Mouse (Mus musculus) lung, postnatal 0 days (tissue): ENCODE measurements around the gene Trim5. TPM values are rescaled to one million over a fixed set of nuclear protein-coding genes. Genes with fewer than 3 reads are reported as not detected.

Experiments used
- ATAC-seq: fragments of 200-750 bp; cut with Nextera tagmentation; 2 replicates; pipeline ENCODE4 v1.8.0; 2017; ENCODE audit warnings: moderate library complexity
- DNase-seq: peaks from one replicate; pipeline ENCODE4 v3.0.0-alpha.2; 2016; ENCODE audit warnings: low spot score
- H3K27ac ChIP-seq: fragments of 300-500 bp; sonication (generic); 2 replicates; pipeline ENCODE4 v1.5.1; 2014; ENCODE audit warnings: antibody characterized with exemption, mild to moderate bottlenecking, low read length, mixed read lengths
- H3K27me3 ChIP-seq: fragments of 300-500 bp; sonication (generic); replicated peaks from 2 replicates; pipeline ENCODE4 v1.6.1; 2014; ENCODE audit warnings: low read length, mixed read lengths; ENCODE audit not compliant: insufficient read depth
- H3K36me3 ChIP-seq: fragments of 300-500 bp; sonication (generic); 2 replicates; pipeline ENCODE4 v1.6.1; 2014; ENCODE audit warnings: low read length, mixed read lengths; ENCODE audit not compliant: insufficient read depth
- H3K4me1 ChIP-seq: fragments of 300-500 bp; sonication (generic); 2 replicates; pipeline ENCODE4 v1.6.1; 2014; ENCODE audit warnings: antibody characterized with exemption, low read depth, low read length, mixed read lengths; ENCODE audit not compliant: insufficient read depth
- H3K4me2 ChIP-seq: fragments of 300-500 bp; sonication (generic); replicated peaks from 2 replicates; pipeline ENCODE4 v1.6.1; 2014; ENCODE audit warnings: low read depth, mild to moderate bottlenecking, low read length, moderate library complexity, mixed read lengths
- H3K4me3 ChIP-seq: fragments of 300-500 bp; sonication (generic); 2 replicates; pipeline ENCODE4 v1.5.1; 2014; ENCODE audit warnings: low read depth, low read length
- H3K9ac ChIP-seq: fragments of 300-500 bp; sonication (generic); replicated peaks from 2 replicates; pipeline ENCODE4 v1.6.1; 2014; ENCODE audit warnings: low read depth, mild to moderate bottlenecking
- H3K9me3 ChIP-seq: fragments of 300-500 bp; sonication (generic); 2 replicates; pipeline ENCODE4 v1.6.1; 2016; ENCODE audit warnings: low read length, mixed read lengths
- CTCF ChIP-seq: IDR thresholded peaks from 2 replicates; pipeline ENCODE4 v1.5.1; 2016; ENCODE audit warnings: antibody characterized with exemption, mild to moderate bottlenecking
- EP300 ChIP-seq: IDR thresholded peaks from 2 replicates; pipeline ENCODE4 v1.6.1; 2016; ENCODE audit warnings: antibody characterized with exemption, mild to moderate bottlenecking, control low read depth
- WGBS: fragments of 180-500 bp; shearing (Covaris S2); extraction: QIAGEN DNeasy Blood & Tissue Kit; methylation state at CpG from one replicate; pipeline ENCODE4 v1.1.7; 2014; 5-methylcytosine and 5-hydroxymethylcytosine counted together
- polyA plus RNA-seq: library from polyadenylated mRNA; unstranded; fragments of >200 nt; fragmentation: Nextera tagmentation; extraction: Ambion mirVana; gene quantifications from 2 replicates; pipeline ENCODE4 v1.2.1, GENCODE M21; 2015

The Trim5 gene
- polyA plus RNA-seq, 1 experiment from 2014 or later, result 1.1 TPM

- Histone ChIP-seq H3K4me3 (no peak overlapping the region), H3K36me3 (no peaks in the 10 kb centered on the region), H3K9ac (no peak overlapping the region), H3K27me3 (no peaks in the 10 kb centered on the region), H3K4me2 (0 out of 2 replicates have a peak overlapping the region, but pooled peaks have one; percentile 75), H3K4me1 (no peaks in the 10 kb centered on the region), H3K27ac (no peak overlapping the region), H3K9me3 (no peaks in the 10 kb centered on the region)
- ATAC-seq (peak; percentile 63), DNase-seq (peak; percentile 26)
- WGBS, result 29% methylated on average over 1 of the region's 1 CpGs
- TF ChIP-seq EP300 (no peak), CTCF (no peak)
These were observed 44.3 kb downstream of the Trim5 start for GRCm38 (mm10) chr7:104243616-104244015.

- ATAC-seq, result no peak
- no peaks in the 10 kb centered on the region for H3K36me3 ChIP-seq
- TF ChIP-seq CTCF (no peak), EP300 (no peak)
- H3K27ac ChIP-seq, result no peak overlapping the region
- H3K27me3 ChIP-seq, result no peaks in the 10 kb centered on the region
- H3K4me1 ChIP-seq, result no peaks in the 10 kb centered on the region
- H3K9me3 ChIP-seq, result no peaks in the 10 kb centered on the region
- no peak overlapping the region for H3K4me3 ChIP-seq
- no peak overlapping the region for H3K9ac ChIP-seq
- no peak for DNase-seq
- H3K4me2 ChIP-seq, result no peak overlapping the region
These were observed 47.0 kb downstream of the Trim5 start for GRCm38 (mm10) chr7:104240857-104241256.

- Histone ChIP-seq H3K4me3 (no peak overlapping the region), H3K4me2 (no peak overlapping the region), H3K4me1 (no peaks in the 10 kb centered on the region), H3K36me3 (no peaks in the 10 kb centered on the region), H3K9me3 (no peaks in the 10 kb centered on the region), H3K27me3 (no peaks in the 10 kb centered on the region), H3K27ac (no peak overlapping the region), H3K9ac (no peak overlapping the region)
- ATAC-seq, result no peak
- DNase-seq, result peak; percentile 28
- WGBS, result 27% methylated on average over 2 of the region's 2 CpGs
- peak; percentile 80 for TF ChIP-seq CTCF
- no peak for TF ChIP-seq EP300
These were observed 56.7 kb downstream of the Trim5 start for GRCm38 (mm10) chr7:104231203-104231602.

GRCm38 (mm10) chr7:104218701-104219569, 69.0 kb downstream of the Trim5 start, which contains the start of gene Trim6:
Gene Trim6, plus strand, starts transcription at chr7:104218793.
- H3K4me1 ChIP-seq, result no peaks in the 10 kb centered on the region; the same call in 1 of the 2 replicates
- H3K4me3 ChIP-seq, result peak within 1 kb of the TSS; percentile 37
- 2% methylated on average over 37 of the region's 37 CpGs for WGBS
- no peaks in the 10 kb centered on the region for H3K36me3 ChIP-seq
- no peaks in the 10 kb centered on the region for H3K9me3 ChIP-seq
- H3K4me2 ChIP-seq, result peak within 1 kb of the TSS; percentile 63
- peak; percentile 82 for ATAC-seq
- DNase-seq, result peak; percentile 67
- TF ChIP-seq EP300, result no peak
- no peak for TF ChIP-seq CTCF
- H3K27ac ChIP-seq, result no peak within 1 kb of the TSS
- peak within 1 kb of the TSS; percentile 34; the same call in 1 of the 2 replicates for H3K9ac ChIP-seq
- no peaks in the 10 kb centered on the region for H3K27me3 ChIP-seq

- H3K27me3 ChIP-seq, result no peaks in the 10 kb centered on the region
- no peak for TF ChIP-seq CTCF
- TF ChIP-seq EP300, result no peak
- no peak for ATAC-seq
These were observed 70.0 kb downstream of the Trim5 start for GRCm38 (mm10) chr7:104217881-104218280.

GRCm38 (mm10) chr7:104216011-104216535, 71.8 kb downstream of the Trim5 start:
- H3K9me3 ChIP-seq, result no peaks in the 10 kb centered on the region
- peak; percentile 29 for DNase-seq
- no peak overlapping the region for H3K4me2 ChIP-seq
- no peaks in the 10 kb centered on the region for H3K36me3 ChIP-seq
- no peaks in the 10 kb centered on the region for H3K27me3 ChIP-seq
- ATAC-seq, result no peak
- TF ChIP-seq CTCF, result no peak
- TF ChIP-seq EP300, result no peak
- 46% methylated on average over 1 of the region's 1 CpGs for WGBS
- no peak overlapping the region for H3K4me3 ChIP-seq
- no peaks in the 10 kb centered on the region; the same call in 1 of the 2 replicates for H3K4me1 ChIP-seq
- no peak overlapping the region for H3K9ac ChIP-seq
- no peak overlapping the region for H3K27ac ChIP-seq

More at GRCm38 (mm10) chr7:104217881-104218280, 70.0 kb downstream of the Trim5 start:
- Histone ChIP-seq H3K4me2 (no peak overlapping the region), H3K4me3 (no peak overlapping the region), H3K27ac (no peak overlapping the region), H3K9me3 (no peaks in the 10 kb centered on the region), H3K36me3 (no peaks in the 10 kb centered on the region), H3K4me1 (no peaks in the 10 kb centered on the region; the same call in 1 of the 2 replicates), H3K9ac (no peak overlapping the region)
- WGBS, result 82% methylated on average over 2 of the region's 2 CpGs
- peak; percentile 9 for DNase-seq

Other genes starting within 250 kb of the Trim5 start
- not detected in 2 replicates for gene Olfr642, start 235.4 kb downstream of the Trim5 start, polyA plus RNA-seq
- not detected in 2 replicates for gene 4930516K23Rik, start 226.6 kb downstream of the Trim5 start, polyA plus RNA-seq
- not detected in 2 replicates for gene Olfr644, start 216.2 kb downstream of the Trim5 start, polyA plus RNA-seq
- gene Olfr645, start 202.6 kb downstream of the Trim5 start, polyA plus RNA-seq, result not detected in 2 replicates
- gene Olfr646, start 183.2 kb downstream of the Trim5 start, polyA plus RNA-seq, result not detected in 2 replicates
- not detected in 2 replicates for gene Ubqln5, start 158.3 kb downstream of the Trim5 start, polyA plus RNA-seq
- gene Olfr643, start 150.7 kb downstream of the Trim5 start, polyA plus RNA-seq, result not detected in 2 replicates
- not detected in 2 replicates for gene Ubqln3, start 144.8 kb downstream of the Trim5 start, polyA plus RNA-seq
- gene Ubqlnl, start 137.5 kb downstream of the Trim5 start, polyA plus RNA-seq, result not detected in 2 replicates
- gene Olfm5, start 123.3 kb downstream of the Trim5 start, polyA plus RNA-seq, result not detected in 2 replicates
- 0.13 TPM in 1 of 2 replicates, not detected in the other for gene Olfr648, start 104.7 kb downstream of the Trim5 start, polyA plus RNA-seq
- not detected in 2 replicates for gene Olfr649, start 92.1 kb downstream of the Trim5 start, polyA plus RNA-seq
- gene Trim6, start 69.3 kb downstream of the Trim5 start, polyA plus RNA-seq, result 0.61 and 1.1 TPM in 2 replicates
- 6.5 and 7.3 TPM in 2 replicates for gene Trim34a, start 43.6 kb downstream of the Trim5 start, polyA plus RNA-seq
- 10.8 and 11.7 TPM in 2 replicates for gene Trim12a, start 27.4 kb upstream of the Trim5 start, polyA plus RNA-seq
- gene Trim34b, start 41.4 kb upstream of the Trim5 start, polyA plus RNA-seq, result 0.07 TPM in 1 of 2 replicates, not detected in the other
- gene Trim12c, start 65.3 kb upstream of the Trim5 start, polyA plus RNA-seq, result 3.1 and 3.6 TPM in 2 replicates
- 0.52 and 0.75 TPM in 2 replicates for gene Trim30b, start 81.8 kb upstream of the Trim5 start, polyA plus RNA-seq
- 0.06 and 0.13 TPM in 2 replicates for gene Trim30c, start 112.7 kb upstream of the Trim5 start, polyA plus RNA-seq
- gene Trim30a, start 177.1 kb upstream of the Trim5 start, polyA plus RNA-seq, result 5.2 and 5.3 TPM in 2 replicates
- gene Trim30d, start 219.8 kb upstream of the Trim5 start, polyA plus RNA-seq, result 1.9 and 2.1 TPM in 2 replicates